Mouse (Mus musculus) neural tube, embryonic 15.5 days (tissue): Measurements from ENCODE around the gene Olfr307. TPM values are rescaled to one million over a fixed set of nuclear protein-coding genes. Genes with fewer than 3 reads are reported as not detected.

ENCODE experiments used
- microRNA-seq: library from miRNA; unstranded; fragments of <30 nt; microRNA quantifications from one replicate; pipeline ENCODE4, GENCODE M21; 2017
- polyA plus RNA-seq: library from polyadenylated mRNA; unstranded; fragments of >200 nt; fragmentation: Nextera tagmentation; extraction: Ambion mirVana; gene quantifications from 2 replicates; pipeline ENCODE4 v1.2.1, GENCODE M21; 2015

Olfr307 gene
- polyA plus RNA-seq, 1 experiment from 2014 or later: not detected

Small RNAs within 50 kb of the gene (microRNA-seq; reads per million reads assigned to microRNA genes)
- not detected for gene Gm23192

Other genes with a start within 250 kb of the Olfr307 start
- gene Vmn2r75, start 165.8 kb downstream of the Olfr307 start, polyA plus RNA-seq: not detected in 2 replicates
- not detected in 2 replicates for gene Vmn2r76, start 91.3 kb downstream of the Olfr307 start, polyA plus RNA-seq
- gene Olfr310, start 60.4 kb downstream of the Olfr307 start, polyA plus RNA-seq: not detected in 2 replicates
- gene Olfr309, start 23.9 kb downstream of the Olfr307 start, polyA plus RNA-seq: not detected in 2 replicates
- gene Olfr308, start 12.0 kb downstream of the Olfr307 start, polyA plus RNA-seq: not detected in 2 replicates
- gene Olfr305, start 29.3 kb upstream of the Olfr307 start, polyA plus RNA-seq: not detected in 2 replicates
- not detected in 2 replicates for gene Olfr304, start 49.1 kb upstream of the Olfr307 start, polyA plus RNA-seq
- gene Olfr303, start 60.2 kb upstream of the Olfr307 start, polyA plus RNA-seq: not detected in 2 replicates
- not detected in 2 replicates for gene Olfr301, start 66.3 kb upstream of the Olfr307 start, polyA plus RNA-seq
- gene Olfr299, start 122.3 kb upstream of the Olfr307 start, polyA plus RNA-seq: not detected in 2 replicates
- gene Olfr298, start 154.9 kb upstream of the Olfr307 start, polyA plus RNA-seq: not detected in 2 replicates
- not detected in 2 replicates for gene Olfr297, start 182.4 kb upstream of the Olfr307 start, polyA plus RNA-seq
- not detected in 2 replicates for gene Olfr295, start 246.3 kb upstream of the Olfr307 start, polyA plus RNA-seq